Mouse (Mus musculus) heart, adult 2 months (tissue): ENCODE results near the gene Ndufs8.
A peak's percentile ranks its signal among the peaks of the same experiment; 100 is the strongest.

Source experiments
- CTCF ChIP-seq: fragments of 200-600 bp; IDR thresholded peaks from 2 replicates; pipeline ENCODE4 v1.8.1; 2022; ENCODE audit warnings: antibody characterized with exemption, mild to moderate bottlenecking, moderate library complexity
- POLR2A ChIP-seq: fragments of 200-500 bp; IDR thresholded peaks from 2 replicates; pipeline ENCODE4 v1.6.1; 2011; ENCODE audit warnings: mild to moderate bottlenecking, low read depth, low read length, control low read depth; ENCODE audit not compliant: insufficient read depth

GRCm38 (mm10) chr19:3906795-3907786, 5.5 kb downstream of the Ndufs8 start, which contains the start of gene Tcirg1:
- TF ChIP-seq CTCF (no peak), POLR2A (peak; percentile 92)
